Mouse (Mus musculus) gastrocnemius, postnatal 14 days (tissue): ENCODE results near the gene Vmn1r180. TPM values are rescaled to one million over a fixed set of nuclear protein-coding genes. Genes with fewer than 3 reads are reported as not detected.
"Not testable (repeated sequence)": the region's sequence is repeated elsewhere in the genome, so short reads cannot be mapped to it uniquely, and the experiment has no call there.

Source experiments
- DNase-seq: peaks from one replicate; pipeline ENCODE4 v3.0.0; 2021; ENCODE audit warnings: mixed read lengths
- intact Hi-C: fragments of 180-260 bp; cut with DNase I; formaldehyde crosslinking; loops from one replicate; pipeline ENCODE4 v1.15.1; 2025; ENCODE audit warnings: low total_unique reads
- long read RNA-seq, 2 experiments: library from polyadenylated mRNA; stranded (forward); transcript quantifications; one replicate each; pipeline ENCODE4 v2.0.0; 2021
- total RNA-seq, 2 experiments: library from RNA; stranded (reverse); gene quantifications; 2 replicates each; pipeline ENCODE4 v1.2.3; 2021

Gene Vmn1r180
- total RNA-seq = not detected
- long read RNA-seq, experiment 1 = 0 reads
- long read RNA-seq, experiment 2 = 0 reads

DNA sequence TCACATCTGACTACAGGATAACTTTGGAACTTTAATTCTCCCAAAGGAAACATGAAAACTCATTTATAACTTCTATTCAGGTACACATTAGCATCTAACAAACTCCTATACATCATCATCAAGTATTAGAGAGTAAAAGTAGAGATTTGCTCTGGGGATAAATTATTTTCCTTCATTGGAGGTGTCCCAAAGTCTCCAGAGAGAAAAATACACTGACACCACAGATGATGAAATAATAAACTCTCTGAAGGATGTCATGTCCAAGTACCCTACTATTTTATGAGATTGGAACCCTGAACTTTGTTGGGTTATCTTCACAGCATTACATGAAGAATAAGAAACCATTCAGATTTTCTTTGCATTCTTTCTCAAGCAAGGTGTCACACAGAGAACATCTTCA is at the start of gene Vmn1r180:
Vmn1r180 (plus strand) TSS at position 301 of the 400 bp plus-strand sequence.
- intact Hi-C loops = no loop called here
- no peak for DNase-seq

DNA sequence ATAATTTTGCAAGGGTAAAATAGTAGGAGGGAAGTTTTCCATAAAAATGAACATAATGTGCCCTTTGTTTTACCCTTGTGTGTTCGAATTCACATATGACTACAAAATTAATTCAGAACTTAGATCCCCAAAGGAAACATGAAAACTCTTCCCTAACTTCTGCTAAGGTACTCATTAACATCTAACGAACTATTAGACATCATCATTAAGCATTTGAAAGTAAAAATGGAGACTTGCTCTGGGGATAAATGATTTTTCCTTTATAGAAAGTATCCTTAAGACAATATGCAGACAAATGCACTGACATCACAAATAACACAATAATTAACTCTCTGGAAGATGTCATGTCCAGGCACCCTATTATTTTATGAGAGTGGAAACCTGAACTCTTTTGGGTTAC is 23.8 kb upstream of the Vmn1r180 start, which contains the start of gene Vmn1r179:
Vmn1r179 (plus strand) TSS at position 301 of the 400 bp plus-strand sequence.
- intact Hi-C loops = no loop called here
- DNase-seq = no peak

GRCm38 (mm10) chr7:23968044-23968443 is 17.6 kb downstream of the Vmn1r180 start:
- DNase-seq, intact Hi-C loops: not testable (repeated sequence)

DNA sequence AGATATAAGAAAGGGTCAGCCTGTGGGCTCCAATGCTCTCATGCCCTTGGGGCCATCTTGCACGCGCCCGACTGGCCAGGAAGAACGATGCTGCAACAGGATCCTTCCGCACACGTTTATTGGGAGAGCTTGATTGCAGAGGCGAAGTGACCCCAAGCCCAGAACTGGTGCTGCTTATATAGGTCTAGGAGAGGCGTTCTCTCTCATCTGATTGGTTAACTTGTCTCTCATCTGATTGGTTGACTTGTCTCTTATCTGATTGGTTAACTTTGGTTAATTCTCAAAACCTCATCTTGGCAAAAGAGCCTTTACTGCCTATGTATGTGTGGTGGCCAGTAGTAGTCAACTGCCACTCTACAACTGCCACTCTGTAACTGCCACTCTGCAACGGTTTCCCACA is 23.9 kb downstream of the Vmn1r180 start, which contains the start of gene Vmn1r181:
Vmn1r181 (plus strand) TSS at position 301 of the 400 bp plus-strand sequence.
- DNase-seq, intact Hi-C loops: not testable (repeated sequence)

DNA sequence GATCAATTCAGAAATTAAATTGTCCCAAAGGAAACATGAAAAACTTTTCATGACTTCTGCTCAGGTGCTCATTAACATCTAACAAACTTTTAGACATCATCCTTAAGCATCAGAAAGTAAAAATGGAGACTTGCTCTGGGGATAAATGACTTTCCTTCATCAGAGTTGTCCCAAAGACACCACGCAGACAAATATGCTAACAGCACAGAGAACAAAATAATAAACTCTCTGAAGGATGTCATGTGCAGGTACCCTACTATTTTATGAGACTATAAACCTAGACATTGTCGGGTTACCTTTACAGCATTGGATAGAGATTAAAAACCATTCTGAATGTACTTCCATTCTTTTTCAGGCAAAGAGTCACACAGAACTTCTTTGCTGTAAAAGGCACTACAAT is 51.0 kb downstream of the Vmn1r180 start, which contains the start of gene V1rd19:
V1rd19 (plus strand) TSS at position 301 of the 400 bp plus-strand sequence.
- intact Hi-C loops = no loop called here
- DNase-seq = no peak

Other genes with a start within 250 kb of the Vmn1r180 start
- not detected for gene Vmn1r173, start 249.9 kb upstream of the Vmn1r180 start, total RNA-seq
- not detected for gene Vmn1r174, start 198.4 kb upstream of the Vmn1r180 start, total RNA-seq
- gene Vmn1r175, start 140.0 kb upstream of the Vmn1r180 start, total RNA-seq = not detected
- not detected for gene Vmn1r176, start 113.3 kb upstream of the Vmn1r180 start, total RNA-seq
- not detected for gene Vmn1r177, start 84.2 kb upstream of the Vmn1r180 start, total RNA-seq
- not detected for gene Vmn1r178, start 58.6 kb upstream of the Vmn1r180 start, total RNA-seq
- gene Vmn1r179, start 23.7 kb upstream of the Vmn1r180 start, total RNA-seq = not detected
- gene Vmn1r181, start 24.0 kb downstream of the Vmn1r180 start, total RNA-seq = not detected
- not detected for gene V1rd19, start 51.1 kb downstream of the Vmn1r180 start, total RNA-seq
- not detected for gene Vmn1r183, start 102.6 kb downstream of the Vmn1r180 start, total RNA-seq
- gene Zfp180, start 131.3 kb downstream of the Vmn1r180 start, total RNA-seq = 1 to 10 TPM; 5.8 to 6.0 TPM
- gene Zfp112, start 161.7 kb downstream of the Vmn1r180 start, total RNA-seq = 1 to 10 TPM; 2.7 to 3.5 TPM
- 1 to 10 TPM; 3.8 to 4.0 TPM for gene Zfp235, start 183.5 kb downstream of the Vmn1r180 start, total RNA-seq
- gene Zfp114, start 224.4 kb downstream of the Vmn1r180 start, total RNA-seq = under 1 TPM in 1 of 2 experiments, not detected in 1; 0.51 TPM